Mouse (Mus musculus): ENCODE data around the gene Hoxc5. TPM values are rescaled to one million over a fixed set of nuclear protein-coding genes. Genes with fewer than 3 reads are reported as not detected.

The Hoxc5 gene
- polyA plus RNA-seq, 1 experiment, result 0.53 TPM

- Histone ChIP-seq H3K4me3 (ENCODE audit: control insufficient read depth, low read depth, low read length) (no peak overlapping the region), H3K27me3 (ENCODE audit: control insufficient read depth, insufficient read depth, low read length) (0 out of 2 replicates have a peak, but pooled peaks cover 3% of the 10 kb centered on the region), H3K27ac (ENCODE audit: control insufficient read depth, insufficient read depth, low read depth, low read length) (no peak overlapping the region), H3K36me3 (ENCODE audit: control insufficient read depth, insufficient read depth, low read length) (no peaks in the 10 kb centered on the region), H3K4me1 (ENCODE audit: control insufficient read depth, insufficient read depth, low read length) (peaks cover 3% of the 10 kb centered on the region)
- TF ChIP-seq POLR2A (IDR thresholded peaks at IDR 0.05; ENCODE audit: control insufficient read depth, low read depth, low read length), result no peak
- TF ChIP-seq CTCF (IDR thresholded peaks at IDR 0.05; ENCODE audit: control insufficient read depth, insufficient read depth, insufficient replicate concordance, low read depth, low read length), result no peak
Measured at GRCm38 (mm10) chr15:103028916-103029512, 61.8 kb downstream of the Hoxc5 start.

- Histone ChIP-seq H3K27me3 (ENCODE audit: control insufficient read depth, insufficient read depth, low read length) (0 out of 2 replicates have a peak, but pooled peaks cover 3% of the 10 kb centered on the region), H3K27ac (ENCODE audit: control insufficient read depth, insufficient read depth, low read depth, low read length) (no peak overlapping the region), H3K4me3 (ENCODE audit: control insufficient read depth, low read depth, low read length) (no peak overlapping the region), H3K36me3 (ENCODE audit: control insufficient read depth, insufficient read depth, low read length) (no peaks in the 10 kb centered on the region), H3K4me1 (ENCODE audit: control insufficient read depth, insufficient read depth, low read length) (peaks cover 3% of the 10 kb centered on the region)
- TF ChIP-seq CTCF (IDR thresholded peaks at IDR 0.05; ENCODE audit: control insufficient read depth, insufficient read depth, insufficient replicate concordance, low read depth, low read length) (no peak), POLR2A (IDR thresholded peaks at IDR 0.05; ENCODE audit: control insufficient read depth, low read depth, low read length) (no peak)
Measured at GRCm38 (mm10) chr15:103030142-103030541, 62.9 kb downstream of the Hoxc5 start.

GRCm38 (mm10) chr15:103032167-103032566, 64.9 kb downstream of the Hoxc5 start:
- peaks cover 3% of the 10 kb centered on the region for H3K4me1 ChIP-seq (ENCODE audit: control insufficient read depth, insufficient read depth, low read length)
- H3K27me3 ChIP-seq (ENCODE audit: control insufficient read depth, insufficient read depth, low read length), result peaks cover 4% of the 10 kb centered on the region
- no peak for TF ChIP-seq CTCF (IDR thresholded peaks at IDR 0.05; ENCODE audit: control insufficient read depth, insufficient read depth, insufficient replicate concordance, low read depth, low read length)
- TF ChIP-seq POLR2A (IDR thresholded peaks at IDR 0.05; ENCODE audit: control insufficient read depth, low read depth, low read length), result no peak
- no peak overlapping the region for H3K27ac ChIP-seq (ENCODE audit: control insufficient read depth, insufficient read depth, low read depth, low read length)
- no peaks in the 10 kb centered on the region for H3K36me3 ChIP-seq (ENCODE audit: control insufficient read depth, insufficient read depth, low read length)
- no peak overlapping the region for H3K4me3 ChIP-seq (ENCODE audit: control insufficient read depth, low read depth, low read length)

- H3K4me3 ChIP-seq (ENCODE audit: control insufficient read depth, low read depth, low read length), result no peak overlapping the region
- peaks cover 3% of the 10 kb centered on the region for H3K4me1 ChIP-seq (ENCODE audit: control insufficient read depth, insufficient read depth, low read length)
- peaks cover 4% of the 10 kb centered on the region for H3K27me3 ChIP-seq (ENCODE audit: control insufficient read depth, insufficient read depth, low read length)
- H3K27ac ChIP-seq (ENCODE audit: control insufficient read depth, insufficient read depth, low read depth, low read length), result no peak overlapping the region
- no peaks in the 10 kb centered on the region for H3K36me3 ChIP-seq (ENCODE audit: control insufficient read depth, insufficient read depth, low read length)
- TF ChIP-seq POLR2A (IDR thresholded peaks at IDR 0.05; ENCODE audit: control insufficient read depth, low read depth, low read length) (no peak), CTCF (IDR thresholded peaks at IDR 0.05; ENCODE audit: control insufficient read depth, insufficient read depth, insufficient replicate concordance, low read depth, low read length) (no peak)
Measured at GRCm38 (mm10) chr15:103032646-103033575, 65.7 kb downstream of the Hoxc5 start.

- Histone ChIP-seq H3K4me3 (ENCODE audit: control insufficient read depth, low read depth, low read length) (no peak overlapping the region; the same call in 1 of the 2 replicates), H3K4me1 (ENCODE audit: control insufficient read depth, insufficient read depth, low read length) (peaks cover 3% of the 10 kb centered on the region), H3K27ac (ENCODE audit: control insufficient read depth, insufficient read depth, low read depth, low read length) (no peak overlapping the region), H3K36me3 (ENCODE audit: control insufficient read depth, insufficient read depth, low read length) (no peaks in the 10 kb centered on the region), H3K27me3 (ENCODE audit: control insufficient read depth, insufficient read depth, low read length) (peaks cover 4% of the 10 kb centered on the region)
- TF ChIP-seq POLR2A (IDR thresholded peaks at IDR 0.05; ENCODE audit: control insufficient read depth, low read depth, low read length) (no peak), CTCF (IDR thresholded peaks at IDR 0.05; ENCODE audit: control insufficient read depth, insufficient read depth, insufficient replicate concordance, low read depth, low read length) (no peak)
Measured at GRCm38 (mm10) chr15:103034043-103034806, 67.0 kb downstream of the Hoxc5 start.

GRCm38 (mm10) chr15:103034807-103035547, 67.7 kb downstream of the Hoxc5 start:
- Histone ChIP-seq H3K4me1 (ENCODE audit: control insufficient read depth, insufficient read depth, low read length) (peaks cover 3% of the 10 kb centered on the region), H3K27ac (ENCODE audit: control insufficient read depth, insufficient read depth, low read depth, low read length) (no peak overlapping the region), H3K4me3 (ENCODE audit: control insufficient read depth, low read depth, low read length) (no peak overlapping the region; the same call in none of the 2 replicates), H3K27me3 (ENCODE audit: control insufficient read depth, insufficient read depth, low read length) (peaks cover 4% of the 10 kb centered on the region), H3K36me3 (ENCODE audit: control insufficient read depth, insufficient read depth, low read length) (no peaks in the 10 kb centered on the region)
- TF ChIP-seq CTCF (IDR thresholded peaks at IDR 0.05; ENCODE audit: control insufficient read depth, insufficient read depth, insufficient replicate concordance, low read depth, low read length) (no peak), POLR2A (IDR thresholded peaks at IDR 0.05; ENCODE audit: control insufficient read depth, low read depth, low read length) (no peak)

Measured in testis, adult 2 months (tissue).